Comparison of ENCODE assay signal across 20 mouse cellular contexts in genomic region chr16:23328201-23328600, GRCm38 (mm10).
DNase-seq lines count a peak whose midpoint lies in the region; ATAC-seq and TF ChIP-seq lines count a peak whose summit lies in the region.
"Had no signal": no experiment of that assay in that cellular context is flagged by ENCODE, and none has a peak within 500 bp of the region (broad histone marks: within the 10 kb centered on the region; RNA-seq: fewer than 3 reads in every experiment).

No protein-coding gene starts in this region.

- H3K36me3 ChIP-seq in thymus, adult 2 months (ENCODE audit: control insufficient read depth, insufficient read depth, low read length): no peaks in the 10 kb centered on the region
- H3K36me3 ChIP-seq in hindbrain, embryonic 12.5 days: peaks cover 18% of the 10 kb centered on the region
- H3K36me3 ChIP-seq: G1E; intestine, embryonic 15.5 days had no signal

- peak; percentile 38 for DNase-seq in thymus, adult 2 months
- no peak for DNase-seq in thymus, postnatal 4 days
- peak; percentile 53 for DNase-seq in thymus, postnatal 0 days (ENCODE audit: low spot score)
- no peak for DNase-seq in cerebellum, postnatal 36 days
- no peak for DNase-seq in embryo, embryonic 9.5 days (ENCODE audit: extremely low spot score)
- DNase-seq in heart, postnatal 25 days (ENCODE audit: low spot score): no peak
- DNase-seq: adrenal gland, postnatal 14 days; cerebellum, adult 11-12 months; cerebellum, adult 9-11 months; embryo, embryonic 11 days; gastrocnemius, postnatal 14 days; kidney, adult 18-20 months had no signal

- peak; percentile 22; the same call in 1 of the 2 replicates for ATAC-seq in common myeloid progenitor, adult 5-6 weeks (replicated peaks; ENCODE audit: low read depth, poor library complexity, severe bottlenecking)
- ATAC-seq in hindbrain, embryonic 12.5 days (ENCODE audit: low FRiP score): no peak
- ATAC-seq: forebrain, embryonic 15.5 days; hindbrain, embryonic 16.5 days; intestine, embryonic 15.5 days had no signal

- no peak overlapping the region for H3K27ac ChIP-seq in thymus, adult 2 months (ENCODE audit: control insufficient read depth, insufficient read depth, low read length)
- no peak overlapping the region for H3K27ac ChIP-seq in hindbrain, embryonic 12.5 days
- H3K27ac ChIP-seq: embryonic facial prominence, embryonic 12.5 days; forebrain, embryonic 15.5 days; heart, embryonic 13.5 days; intestine, embryonic 15.5 days had no signal

- intact Hi-C loops in heart, postnatal 25 days (cut with DNase I): no loop called here

- no peak overlapping the region for H3K9ac ChIP-seq in hindbrain, embryonic 12.5 days
- H3K9ac ChIP-seq: embryonic facial prominence, embryonic 12.5 days; forebrain, embryonic 15.5 days; heart, embryonic 13.5 days; intestine, embryonic 15.5 days had no signal

- TF ChIP-seq POLR2A in thymus, adult 2 months (IDR thresholded peaks at IDR 0.05; ENCODE audit: control insufficient read depth, extremely low read depth, insufficient read depth, low read length, poor library complexity): no peak

- no peaks in the 10 kb centered on the region for H3K27me3 ChIP-seq in thymus, adult 2 months (ENCODE audit: control insufficient read depth, insufficient read depth, low read length)
- no peaks in the 10 kb centered on the region for H3K27me3 ChIP-seq in hindbrain, embryonic 12.5 days
- H3K27me3 ChIP-seq: embryonic facial prominence, embryonic 12.5 days; forebrain, embryonic 15.5 days; heart, embryonic 13.5 days; intestine, embryonic 15.5 days had no signal

- peaks cover 27% of the 10 kb centered on the region for H3K4me1 ChIP-seq in thymus, adult 2 months (replicated peaks; ENCODE audit: control insufficient read depth, insufficient read depth, low read length)
- peaks cover 9% of the 10 kb centered on the region; the same call in 1 of the 2 replicates for H3K4me1 ChIP-seq in hindbrain, embryonic 12.5 days

- H3K9me3 ChIP-seq in hindbrain, embryonic 12.5 days (replicated peaks): no peaks in the 10 kb centered on the region
- H3K9me3 ChIP-seq: embryonic facial prominence, embryonic 12.5 days; forebrain, embryonic 15.5 days; G1E; heart, embryonic 13.5 days; intestine, embryonic 15.5 days had no signal

- WGBS in thymus, adult 2 months: 12% methylated on average over 7 of the region's 7 CpGs
- WGBS in hindbrain, embryonic 12.5 days: 94% methylated on average over 7 of the region's 7 CpGs

- no peak overlapping the region for H3K4me3 ChIP-seq in thymus, adult 2 months (ENCODE audit: control insufficient read depth, insufficient read depth, low read length)
- H3K4me3 ChIP-seq in hindbrain, embryonic 12.5 days: no peak overlapping the region
- H3K4me3 ChIP-seq: embryonic facial prominence, embryonic 12.5 days; forebrain, embryonic 15.5 days; heart, embryonic 13.5 days; intestine, embryonic 15.5 days had no signal

- no peak overlapping the region for H3K4me2 ChIP-seq in hindbrain, embryonic 12.5 days (replicated peaks)
- H3K4me2 ChIP-seq: embryonic facial prominence, embryonic 12.5 days; forebrain, embryonic 15.5 days; heart, embryonic 13.5 days; intestine, embryonic 15.5 days had no signal

- TF ChIP-seq CTCF in thymus, adult 2 months (IDR thresholded peaks at IDR 0.05; ENCODE audit: borderline replicate concordance, control insufficient read depth, extremely low read depth, insufficient read depth, low read length, poor library complexity): no peak

Comparison
In these comparisons a context has a peak if more than half of its experiments do, and no peak if none do; other contexts are left out.
1. DNase-seq: peak in thymus, adult 2 months (single experiment) and thymus, postnatal 0 days (single experiment); none in thymus, postnatal 4 days (single experiment), cerebellum, postnatal 36 days (0 of 2), embryo, embryonic 9.5 days (single experiment) and heart, postnatal 25 days (single experiment).